Mouse (Mus musculus) mammary gland, adult 2 months (tissue): ENCODE data around the gene Gm3415. TPM values are rescaled to one million over a fixed set of nuclear protein-coding genes. Genes with fewer than 3 reads are reported as not detected.

Source experiments
- polyA plus RNA-seq: library from polyadenylated mRNA; depleted of rRNA; stranded (reverse); fragments of >200 nt; gene quantifications from 2 replicates; pipeline ENCODE4 v1.2.3, GENCODE M21; 2012; ENCODE audit warnings: low replicate concordance; rRNA removed

Gm3415 gene
- polyA plus RNA-seq: not detected in 2 replicates

GRCm38 (mm10) chr5:146555836-146556235 is at the start of gene Gm3415:
Gm3415 (plus strand) TSS chr5:146556136.

GRCm38 (mm10) chr5:146513823-146514222 is 42.1 kb upstream of the Gm3415 start, which contains the start of gene Gm3402:
Gm3402 (plus strand) TSS chr5:146514123.

GRCm38 (mm10) chr5:146525501-146525900 is 30.4 kb upstream of the Gm3415 start, which contains the start of gene Gm3404:
Gm3404 (plus strand) TSS chr5:146525801.

GRCm38 (mm10) chr5:146537347-146537746 is 18.6 kb upstream of the Gm3415 start, which contains the start of gene Gm3409:
Gm3409 (plus strand) TSS chr5:146537647.

GRCm38 (mm10) chr5:146584478-146585306 is 28.8 kb downstream of the Gm3415 start, which contains the start of gene Gpr12:
Gpr12 (minus strand) TSS chr5:146585239.

Other genes starting within 250 kb of the Gm3415 start
- 1.2 and 1.4 TPM in 2 replicates for gene Wasf3, start 171.2 kb upstream of the Gm3415 start, polyA plus RNA-seq
- gene Gm6408, start 74.2 kb upstream of the Gm3415 start, polyA plus RNA-seq: not detected in 2 replicates
- not detected in 2 replicates for gene Gm6370, start 64.8 kb upstream of the Gm3415 start, polyA plus RNA-seq
- gene 4930449I24Rik, start 53.7 kb upstream of the Gm3415 start, polyA plus RNA-seq: not detected in 2 replicates
- gene Gm3402, start 42.0 kb upstream of the Gm3415 start, polyA plus RNA-seq: not detected in 2 replicates
- gene Gm3404, start 30.3 kb upstream of the Gm3415 start, polyA plus RNA-seq: not detected in 2 replicates
- not detected in 2 replicates for gene Gm3409, start 18.5 kb upstream of the Gm3415 start, polyA plus RNA-seq
- not detected in 2 replicates for gene Gpr12, start 29.1 kb downstream of the Gm3415 start, polyA plus RNA-seq
- gene Usp12, start 238.9 kb downstream of the Gm3415 start, polyA plus RNA-seq: 6.9 and 9.6 TPM in 2 replicates